Mouse (Mus musculus) MEL (cell line): ENCODE measurements around the gene Ppt2.

Experiments used
- CTCF ChIP-seq, 3 experiments: IDR thresholded peaks in 2 of 3; conservative IDR thresholded peaks in 1 of 3; 2 replicates each; pipeline ENCODE4 v1.5.1; 2011 to 2012; ENCODE audit warnings: low read length in 3 of 3, low read depth in 2 of 3, mild to moderate bottlenecking in 2 of 3, improper control_type of control experiment in 1 of 3, inconsistent platforms in 1 of 3, mixed read lengths in 1 of 3, moderate library complexity in 1 of 3; ENCODE audit not compliant: control insufficient read depth in 1 of 3, insufficient read depth in 1 of 3, poor library complexity in 1 of 3, severe bottlenecking in 1 of 3
- E2F4 ChIP-seq: IDR thresholded peaks from 2 replicates; pipeline ENCODE4 v1.6.1; 2011; ENCODE audit warnings: low read depth, low read length, improper control_type of control experiment, borderline replicate concordance
- EP300 ChIP-seq, 2 experiments: IDR thresholded peaks; 2 replicates each; pipeline ENCODE4 v1.6.1; 2011; ENCODE audit warnings: improper control_type of control experiment in 2 of 2, low read length in 2 of 2, low read depth in 1 of 2, mild to moderate bottlenecking in 1 of 2
- MEF2A ChIP-seq: IDR thresholded peaks from 2 replicates; pipeline ENCODE4 v1.6.1; 2014; ENCODE audit warnings: low read depth, mild to moderate bottlenecking, inconsistent platforms, low read length, improper control_type of control experiment; ENCODE audit not compliant: poor library complexity, insufficient replicate concordance, severe bottlenecking; ENCODE audit errors: extremely low read depth
- POLR2A ChIP-seq, 2 experiments: IDR thresholded peaks; 2 replicates each; pipeline ENCODE4 v1.6.1; 2011 to 2012; ENCODE audit warnings: low read length in 2 of 2, mild to moderate bottlenecking in 2 of 2, control low read depth in 1 of 2, improper control_type of control experiment in 1 of 2, low read depth in 1 of 2, moderate library complexity in 1 of 2; ENCODE audit not compliant: control insufficient read depth in 1 of 2, insufficient read depth in 1 of 2, poor library complexity in 1 of 2
- POLR2AphosphoS2 ChIP-seq: IDR thresholded peaks from 2 replicates; pipeline ENCODE4 v1.6.1; 2011; ENCODE audit warnings: low read length, improper control_type of control experiment
- POLR2AphosphoS5 ChIP-seq: IDR thresholded peaks from 2 replicates; pipeline ENCODE4 v1.6.1; 2012; ENCODE audit warnings: low read depth, borderline replicate concordance, mild to moderate bottlenecking, inconsistent platforms, low read length, moderate library complexity, mixed read lengths
- ZNF384 ChIP-seq: IDR thresholded peaks from 2 replicates; pipeline ENCODE4 v1.6.1; 2012; ENCODE audit warnings: low read depth, mild to moderate bottlenecking, inconsistent platforms, low read length, improper control_type of control experiment

- TF ChIP-seq MEF2A (no peak), E2F4 (no peak), POLR2AphosphoS2 (no peak), CTCF (IDR thresholded peaks at IDR 0.05 in 2 of 3, conservative IDR thresholded peaks at IDR 0.05 in 1 of 3; ENCODE audit: control insufficient read depth in 1 of 3, insufficient read depth in 1 of 3, low read depth in 2 of 3, low read length in 3 of 3, poor library complexity in 1 of 3, severe bottlenecking in 1 of 3) (peak in 2 of 3 experiments; percentile 34 to 46; a peak in 4 of 6 replicates), EP300 (IDR thresholded peaks at IDR 0.05; ENCODE audit: low read depth in 1 of 2, low read length in 2 of 2) (no peak), POLR2AphosphoS5 (no peak), POLR2A (IDR thresholded peaks at IDR 0.05; ENCODE audit: control insufficient read depth in 1 of 2, insufficient read depth in 1 of 2, low read depth in 1 of 2, low read length in 2 of 2, poor library complexity in 1 of 2) (no peak), ZNF384 (no peak)
Observed at GRCm38 (mm10) chr17:34626773-34627092, 1.6 kb downstream of the Ppt2 start.
